Mouse (Mus musculus): ENCODE data around the gene Tmc1. TPM values are rescaled to one million over a fixed set of nuclear protein-coding genes. Genes with fewer than 3 reads are reported as not detected.

Gene Tmc1
- total RNA-seq (2023) = 0.24 TPM in 1 of 4 replicates, not detected in the others

DNA sequence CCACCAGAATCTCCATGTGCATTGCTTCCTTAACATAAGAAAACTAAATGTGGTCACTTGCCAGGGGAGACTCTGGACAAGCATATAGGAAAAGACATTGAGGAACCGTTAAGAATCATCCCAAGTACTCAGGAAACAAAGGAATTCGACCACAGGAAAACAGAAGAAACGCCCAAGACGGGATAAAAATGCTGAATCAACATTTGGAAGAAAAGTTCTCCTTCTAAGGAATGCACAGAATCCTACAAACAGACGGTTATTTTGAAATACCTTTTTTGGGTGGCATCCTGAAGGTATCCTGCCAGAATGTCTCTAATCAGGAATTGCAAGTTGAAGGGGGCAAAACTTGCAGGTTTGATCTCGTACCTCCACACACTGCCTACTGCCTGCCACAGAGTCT, at the start of gene Tmc1:
Gene Tmc1, minus strand, starts transcription at position 329 of the 400 bp plus-strand sequence.

Other genes with a start within 250 kb of the Tmc1 start
- not detected in 4 replicates for gene Aldh1a7, start 226.6 kb downstream of the Tmc1 start, total RNA-seq (2023)

All from B cell, adult 62 days (primary cell).